Mouse (Mus musculus) neural tube, embryonic 13.5 days (tissue): Measurements from ENCODE around the gene Gnaq. TPM values are rescaled to one million over a fixed set of nuclear protein-coding genes. Genes with fewer than 3 reads are reported as not detected.
A peak's percentile ranks its signal among the peaks of the same experiment; 100 is the strongest.

Experiments used
- ATAC-seq: fragments of 200-750 bp; cut with Nextera tagmentation; 2 replicates; pipeline ENCODE4 v1.8.0; 2017; ENCODE audit warnings: low read depth, mild to moderate bottlenecking, moderate TSS enrichment, moderate library complexity
- H3K27ac ChIP-seq: fragments of 300-500 bp; sonication (generic); replicated peaks from 2 replicates; pipeline ENCODE4 v1.5.1; 2015; ENCODE audit warnings: moderate library complexity, mild to moderate bottlenecking, inconsistent platforms
- H3K27me3 ChIP-seq: fragments of 300-500 bp; sonication (generic); 2 replicates; pipeline ENCODE4 v1.6.1; 2015; ENCODE audit warnings: mild to moderate bottlenecking, inconsistent platforms
- H3K36me3 ChIP-seq: fragments of 300-500 bp; sonication (generic); 2 replicates; pipeline ENCODE4 v1.6.1; 2015; ENCODE audit warnings: mild to moderate bottlenecking, inconsistent platforms
- H3K4me1 ChIP-seq: fragments of 300-500 bp; sonication (generic); replicated peaks from 2 replicates; pipeline ENCODE4 v1.6.1; 2015; ENCODE audit warnings: inconsistent platforms
- H3K4me2 ChIP-seq: fragments of 300-500 bp; sonication (generic); 2 replicates; pipeline ENCODE4 v1.6.1; 2015; ENCODE audit warnings: inconsistent platforms, mild to moderate bottlenecking, moderate library complexity
- H3K4me3 ChIP-seq: fragments of 300-500 bp; sonication (generic); 2 replicates; pipeline ENCODE4 v1.5.1; 2015; ENCODE audit warnings: mild to moderate bottlenecking, inconsistent platforms
- H3K9ac ChIP-seq: fragments of 300-500 bp; sonication (generic); 2 replicates; pipeline ENCODE4 v1.6.1; 2015; ENCODE audit warnings: moderate library complexity, mild to moderate bottlenecking, inconsistent platforms
- H3K9me3 ChIP-seq: fragments of 300-500 bp; sonication (generic); 2 replicates; pipeline ENCODE4 v1.6.1; 2016; ENCODE audit warnings: inconsistent platforms
- whole genome bisulfite sequencing: fragments of 180-500 bp; shearing (Covaris S2); methylation state at CpG from one replicate; pipeline ENCODE4 v1.1.7; 2015; 5-methylcytosine and 5-hydroxymethylcytosine counted together
- microRNA-seq: library from miRNA; unstranded; fragments of <30 nt; microRNA quantifications from one replicate; pipeline ENCODE4, GENCODE M21; 2016
- polyA plus RNA-seq: library from polyadenylated mRNA; unstranded; fragments of >200 nt; fragmentation: Nextera tagmentation; extraction: Ambion mirVana; gene quantifications from 2 replicates; pipeline ENCODE4 v1.2.1, GENCODE M21; 2015

Gene Gnaq
- polyA plus RNA-seq, 1 experiment from 2014 or later: 83.3 TPM

- no peak overlapping the region for H3K9ac ChIP-seq
- 86% methylated on average over 6 of the region's 6 CpGs for WGBS
These were observed 270.5 kb downstream of the Gnaq start for GRCm38 (mm10) chr19:16403101-16403500.

GRCm38 (mm10) chr19:16407727-16408126 is 275.1 kb downstream of the Gnaq start:
- 83% methylated on average over 1 of the region's 1 CpGs for WGBS
- H3K9ac ChIP-seq: no peak overlapping the region
- no peak overlapping the region for H3K4me2 ChIP-seq
- H3K4me1 ChIP-seq: no peaks in the 10 kb centered on the region
- no peak overlapping the region for H3K4me3 ChIP-seq
- ATAC-seq: no peak
- H3K9me3 ChIP-seq: no peaks in the 10 kb centered on the region
- no peaks in the 10 kb centered on the region for H3K36me3 ChIP-seq
- H3K27ac ChIP-seq: no peak overlapping the region
- H3K27me3 ChIP-seq: no peaks in the 10 kb centered on the region

More at GRCm38 (mm10) chr19:16403101-16403500, 270.5 kb downstream of the Gnaq start:
- Histone ChIP-seq H3K4me2 (no peak overlapping the region), H3K27ac (no peak overlapping the region), H3K4me1 (no peaks in the 10 kb centered on the region), H3K27me3 (no peaks in the 10 kb centered on the region), H3K4me3 (no peak overlapping the region), H3K36me3 (no peaks in the 10 kb centered on the region), H3K9me3 (no peaks in the 10 kb centered on the region)
- ATAC-seq: no peak

- ATAC-seq: no peak
- H3K27me3 ChIP-seq: no peaks in the 10 kb centered on the region
- no peak overlapping the region for H3K4me3 ChIP-seq
- no peaks in the 10 kb centered on the region for H3K4me1 ChIP-seq
- H3K9ac ChIP-seq: no peak overlapping the region
- no peaks in the 10 kb centered on the region for H3K9me3 ChIP-seq
- no peak overlapping the region for H3K27ac ChIP-seq
- no peaks in the 10 kb centered on the region for H3K36me3 ChIP-seq
- H3K4me2 ChIP-seq: no peak overlapping the region
These were observed 278.7 kb downstream of the Gnaq start for GRCm38 (mm10) chr19:16411302-16411701.

- WGBS: 94% methylated on average over 5 of the region's 5 CpGs
- H3K27me3 ChIP-seq: no peaks in the 10 kb centered on the region
- no peak overlapping the region for H3K27ac ChIP-seq
- no peaks in the 10 kb centered on the region for H3K4me1 ChIP-seq
- H3K4me2 ChIP-seq: no peak overlapping the region
- no peaks in the 10 kb centered on the region for H3K36me3 ChIP-seq
- no peak for ATAC-seq
- H3K9ac ChIP-seq: no peak overlapping the region
- no peak overlapping the region for H3K4me3 ChIP-seq
- no peaks in the 10 kb centered on the region for H3K9me3 ChIP-seq
These were observed 285.5 kb downstream of the Gnaq start for GRCm38 (mm10) chr19:16418086-16418663.

GRCm38 (mm10) chr19:16425596-16425995 is 293.0 kb downstream of the Gnaq start:
- Histone ChIP-seq H3K9me3 (peaks cover 13% of the 10 kb centered on the region; the same call in 1 of the 2 replicates), H3K4me2 (no peak overlapping the region), H3K4me1 (no peaks in the 10 kb centered on the region), H3K9ac (no peak overlapping the region), H3K27me3 (no peaks in the 10 kb centered on the region), H3K27ac (no peak overlapping the region), H3K4me3 (no peak overlapping the region), H3K36me3 (no peaks in the 10 kb centered on the region)
- WGBS: 92% methylated on average over 2 of the region's 2 CpGs
- ATAC-seq: no peak

- no peak overlapping the region for H3K27ac ChIP-seq
- peaks cover 26% of the 10 kb centered on the region for H3K27me3 ChIP-seq
- H3K4me3 ChIP-seq: no peak overlapping the region
- no peaks in the 10 kb centered on the region for H3K36me3 ChIP-seq
- no peak overlapping the region for H3K9ac ChIP-seq
- ATAC-seq: no peak
- no peak overlapping the region for H3K4me2 ChIP-seq
- 71% methylated on average over 8 of the region's 8 CpGs for WGBS
- H3K9me3 ChIP-seq: peaks cover 13% of the 10 kb centered on the region; the same call in 1 of the 2 replicates
- peaks cover 13% of the 10 kb centered on the region for H3K4me1 ChIP-seq
These were observed 298.7 kb downstream of the Gnaq start for GRCm38 (mm10) chr19:16431368-16431767.

- Histone ChIP-seq H3K9me3 (no peaks in the 10 kb centered on the region), H3K36me3 (no peaks in the 10 kb centered on the region), H3K27me3 (peaks cover 54% of the 10 kb centered on the region), H3K4me1 (peaks cover 27% of the 10 kb centered on the region), H3K4me2 (peak overlapping the region; percentile 72), H3K9ac (no peak overlapping the region), H3K4me3 (peak overlapping the region; percentile 40), H3K27ac (no peak overlapping the region)
- no peak for ATAC-seq
- WGBS: 31% methylated on average over 9 of the region's 9 CpGs
These were observed 302.2 kb downstream of the Gnaq start for GRCm38 (mm10) chr19:16434879-16435278.

- peak within 1 kb of the TSS; percentile 40 for H3K4me3 ChIP-seq
- 2% methylated on average over 27 of the region's 27 CpGs for WGBS
- peaks cover 28% of the 10 kb centered on the region for H3K4me1 ChIP-seq
- peaks cover 54% of the 10 kb centered on the region for H3K27me3 ChIP-seq
- ATAC-seq: peak; percentile 41
- no peaks in the 10 kb centered on the region for H3K36me3 ChIP-seq
- H3K9me3 ChIP-seq: no peaks in the 10 kb centered on the region
- H3K4me2 ChIP-seq: peak within 1 kb of the TSS; percentile 72
- H3K27ac ChIP-seq: no peak within 1 kb of the TSS
- H3K9ac ChIP-seq: peak within 1 kb of the TSS; percentile 63
These were observed 303.1 kb downstream of the Gnaq start, which contains the start of gene Gna14 for GRCm38 (mm10) chr19:16435531-16436231. TSS of gene Gna14 (plus strand) at chr19:16435762.

- peak; percentile 48; the same call in 1 of the 2 replicates for ATAC-seq
- Histone ChIP-seq H3K36me3 (no peaks in the 10 kb centered on the region), H3K4me3 (peak overlapping the region; percentile 40), H3K27ac (no peak overlapping the region), H3K27me3 (peaks cover 54% of the 10 kb centered on the region), H3K4me1 (peaks cover 28% of the 10 kb centered on the region), H3K9me3 (no peaks in the 10 kb centered on the region), H3K9ac (peak overlapping the region; percentile 63), H3K4me2 (peak overlapping the region; percentile 72)
- WGBS: 2% methylated on average over 61 of the region's 61 CpGs
These were observed 303.9 kb downstream of the Gnaq start for GRCm38 (mm10) chr19:16436335-16437169.

Small RNA genes lying within 50 kb of the gene (microRNA-seq; reads per million reads assigned to microRNA genes)
- gene Mir496b: not detected

Other genes starting within 250 kb of the Gnaq start
- 76.2 and 83.5 TPM in 2 replicates for gene Psat1, start 185.5 kb upstream of the Gnaq start, polyA plus RNA-seq
- gene Cep78, start 147.8 kb upstream of the Gnaq start, polyA plus RNA-seq: 40.6 and 42.3 TPM in 2 replicates